Mouse (Mus musculus) MEL-GATA-1-ER (cell line): Measurements from ENCODE around the gene Hsd17b3.

Source experiments
- DNase-seq: peaks from one replicate; pipeline ENCODE4 v3.0.0-alpha.2; 2012; ENCODE audit warnings: low read depth; ENCODE audit errors: extremely low read depth

The Hsd17b3 gene

DNA sequence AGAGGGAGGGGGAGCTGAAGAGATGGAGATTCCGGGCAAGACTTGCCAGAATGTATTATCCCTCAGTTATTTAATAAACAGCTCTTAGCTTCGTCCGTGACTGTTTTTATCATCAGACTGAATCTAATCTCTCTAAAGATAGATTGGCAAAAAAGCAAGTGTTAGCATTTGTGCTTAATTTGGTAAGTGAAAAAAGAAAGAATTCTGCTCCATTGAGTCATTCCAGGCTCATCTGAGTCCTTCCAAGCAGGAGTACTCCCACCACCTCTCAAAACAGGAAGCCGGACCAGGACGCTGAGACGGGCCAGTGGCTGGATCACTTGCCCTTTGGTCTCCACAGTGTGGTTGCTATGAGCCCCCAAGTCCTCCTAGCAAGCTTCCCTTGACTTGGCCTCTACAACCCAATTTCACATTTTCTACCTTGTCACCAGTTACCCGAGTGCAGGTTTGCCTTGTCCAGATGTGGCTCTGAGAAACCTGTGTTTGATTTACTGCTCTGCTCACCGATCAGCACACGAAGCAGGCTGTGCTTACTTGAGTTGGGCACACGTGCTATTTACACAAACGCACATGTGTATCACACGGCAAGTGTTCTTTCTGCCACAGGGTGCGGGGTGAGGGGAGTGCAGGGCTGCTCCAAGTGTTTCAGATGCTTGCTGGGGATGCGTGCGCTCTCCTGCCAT lies 66.1 kb downstream of the Hsd17b3 start:
- no peak for DNase-seq

DNA sequence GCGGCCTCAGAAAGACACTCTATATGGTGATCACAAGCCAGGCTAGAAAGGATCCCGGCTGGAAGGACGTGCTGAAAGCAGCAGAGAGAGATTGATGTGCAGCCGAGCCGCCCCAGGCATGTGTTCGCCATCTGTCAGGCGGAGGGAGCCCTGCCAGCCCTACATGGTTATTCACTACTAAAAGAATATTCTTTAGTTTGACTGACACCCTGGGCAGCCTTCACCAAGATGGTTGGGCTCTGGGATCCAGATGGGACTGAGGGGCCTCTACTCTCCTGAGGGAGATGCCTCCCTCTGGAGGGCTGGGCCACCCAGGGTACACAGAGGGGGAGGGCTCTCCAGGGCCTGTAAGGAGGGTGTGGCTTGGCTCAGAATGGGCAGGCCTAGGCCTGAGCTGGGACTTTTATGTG lies 68.1 kb downstream of the Hsd17b3 start:
- DNase-seq = no peak

DNA sequence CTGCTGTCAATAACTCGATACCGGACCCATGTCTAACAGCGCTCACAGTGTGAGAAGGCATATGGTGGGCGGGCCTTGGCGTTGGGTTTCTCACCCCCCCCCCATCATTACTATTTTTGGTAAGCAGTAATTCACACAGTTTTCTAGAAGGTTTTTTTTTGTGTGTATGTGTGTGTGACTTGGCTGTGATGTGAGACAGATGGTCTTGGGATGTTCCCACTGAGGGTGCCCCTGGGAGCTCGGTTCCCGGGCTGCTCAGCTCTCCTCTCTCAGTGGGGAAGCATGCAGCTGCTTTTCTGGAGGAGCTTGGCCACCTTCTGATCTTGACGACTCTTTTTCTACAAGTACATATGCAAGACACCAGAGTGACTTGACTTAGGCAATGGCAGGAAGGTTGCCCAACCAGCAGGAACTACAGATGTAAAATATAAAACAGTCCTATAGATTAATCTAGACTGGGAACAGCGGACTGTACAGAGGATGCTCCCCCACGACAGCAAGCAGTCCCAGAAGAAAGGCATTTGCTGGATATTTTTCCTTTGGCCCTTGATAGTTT lies 70.4 kb downstream of the Hsd17b3 start:
- DNase-seq = no peak

DNA sequence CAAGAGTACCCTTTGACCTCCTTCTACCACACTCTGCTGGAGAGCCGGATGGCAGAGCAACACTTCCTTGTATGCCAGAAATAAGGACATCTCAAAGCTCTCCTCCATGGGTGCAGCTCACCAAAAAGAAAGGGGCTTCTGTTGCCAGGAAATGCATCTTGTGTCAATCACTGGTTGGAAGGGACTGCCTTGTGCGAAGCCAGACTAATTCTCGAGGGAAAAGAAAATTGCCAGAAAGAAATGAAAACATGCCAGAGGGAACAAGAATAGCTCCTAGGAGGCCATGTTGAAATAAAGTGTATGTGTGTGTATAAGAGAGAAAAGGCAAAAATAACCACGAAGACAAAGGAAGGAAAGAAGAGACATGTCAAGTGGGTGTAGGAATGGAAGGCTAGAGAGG lies 73.0 kb downstream of the Hsd17b3 start:
- DNase-seq = no peak

DNA sequence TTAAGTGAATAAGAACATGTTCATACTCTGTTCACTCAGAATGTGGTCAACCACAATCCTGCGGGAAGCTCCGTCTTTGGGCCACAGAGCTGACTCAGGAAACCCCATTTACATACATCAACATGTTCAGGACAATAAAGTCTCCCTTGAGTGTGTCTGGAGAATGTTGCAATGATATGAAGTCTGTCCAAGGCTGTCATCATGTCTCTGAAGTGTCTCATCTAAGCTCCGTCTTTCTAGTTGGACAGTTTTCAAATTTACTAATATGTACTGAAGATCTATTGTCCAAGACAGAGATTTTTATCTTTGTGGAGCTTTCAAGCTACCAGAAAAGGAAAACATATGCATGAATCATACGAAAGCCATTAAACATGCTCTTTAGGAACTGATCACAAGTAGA lies 77.9 kb downstream of the Hsd17b3 start:
- no peak for DNase-seq
